Mouse (Mus musculus): ENCODE data around the gene Sertad4. TPM values are rescaled to one million over a fixed set of nuclear protein-coding genes. Genes with fewer than 3 reads are reported as not detected.

Sertad4 gene
- total RNA-seq, 2 experiments from 2014 or later, result 19.0 to 21.4 TPM

DNA sequence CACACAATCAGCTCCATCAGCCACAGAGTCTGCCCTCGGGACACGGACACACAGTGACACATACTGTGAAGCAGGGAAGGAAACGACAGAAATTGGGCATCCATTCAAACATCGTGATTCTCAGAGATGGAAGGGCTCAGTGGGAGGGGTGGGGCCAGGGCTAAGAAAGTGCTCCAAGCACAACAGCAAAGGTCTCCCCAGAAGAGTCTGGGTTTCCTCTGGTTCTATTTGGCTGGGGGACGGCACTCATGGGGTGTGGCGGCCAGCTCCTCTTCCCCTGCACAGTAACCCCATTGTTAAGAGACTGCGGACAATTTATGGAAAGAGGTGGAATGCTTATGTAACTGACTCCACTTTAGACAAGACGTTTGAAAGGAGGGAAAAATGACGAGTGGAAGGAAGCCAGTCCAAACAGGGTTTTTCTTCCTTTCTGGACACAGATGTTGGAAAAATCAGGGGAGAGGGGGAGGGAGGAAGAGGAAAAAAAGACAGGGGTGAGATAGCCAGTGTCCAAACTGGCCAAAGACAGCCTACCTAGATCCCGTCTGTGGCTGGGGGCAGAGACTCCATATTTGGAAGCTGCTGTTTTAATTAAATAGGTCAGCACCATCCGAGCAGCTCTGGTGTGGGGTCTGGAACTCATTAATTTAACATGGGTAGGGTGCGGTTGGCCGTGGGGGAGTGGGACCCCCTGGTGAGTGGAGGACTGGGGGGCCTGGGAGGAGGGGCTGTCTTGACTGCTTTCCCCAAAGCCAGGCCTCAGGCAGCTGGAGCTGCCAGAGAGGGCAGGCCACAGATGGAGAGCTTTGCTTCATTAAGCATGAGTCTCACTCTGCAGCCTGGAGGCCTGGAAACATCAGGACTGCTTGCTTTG, 32.7 kb downstream of the Sertad4 start:
- peak; percentile 25 to 37 for DNase-seq (ENCODE audit: low spot score in 2 of 2)
- intact Hi-C loops (cut with DNase I), result no loop called here

DNA sequence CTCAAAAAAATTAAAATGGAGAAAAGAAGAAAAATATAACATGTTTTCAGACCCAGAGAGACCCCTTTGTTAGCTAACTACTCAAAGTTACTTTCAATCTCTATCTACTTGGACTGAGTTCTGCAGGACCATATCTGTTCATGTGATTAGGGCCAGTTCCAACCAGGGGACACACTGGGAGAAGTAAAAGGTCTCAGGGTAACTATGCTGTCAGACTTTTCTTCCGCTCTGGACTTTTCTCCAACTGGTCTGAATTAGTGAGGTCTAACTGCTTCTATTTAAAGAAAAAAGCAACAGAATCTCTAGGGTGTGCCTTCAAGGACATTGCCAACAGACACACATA, 33.3 kb downstream of the Sertad4 start:
- DNase-seq (ENCODE audit: low spot score in 2 of 2), result no peak
- intact Hi-C loops (cut with DNase I), result no loop called here

DNA sequence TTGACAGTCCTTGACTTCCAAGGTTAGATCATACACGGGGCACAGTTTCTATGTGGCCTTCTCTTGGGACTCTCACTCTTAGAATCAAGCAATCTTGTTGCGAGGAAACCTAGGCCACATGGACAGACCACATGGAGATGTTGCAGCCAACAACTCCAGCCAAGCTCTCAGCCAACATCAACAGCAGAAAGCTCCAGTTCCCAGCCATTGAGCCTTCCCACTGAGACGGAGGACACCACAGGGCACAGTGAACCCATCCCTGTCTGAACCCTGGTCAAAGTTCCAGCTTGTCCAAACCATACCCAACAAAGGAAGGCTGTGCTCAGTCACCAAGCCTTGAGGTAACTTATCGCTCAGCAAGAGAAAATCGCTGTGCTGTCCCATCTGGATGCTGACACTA, 37.2 kb downstream of the Sertad4 start:
- DNase-seq (ENCODE audit: low spot score in 2 of 2), result no peak
- intact Hi-C loops (cut with DNase I), result no loop called here

DNA sequence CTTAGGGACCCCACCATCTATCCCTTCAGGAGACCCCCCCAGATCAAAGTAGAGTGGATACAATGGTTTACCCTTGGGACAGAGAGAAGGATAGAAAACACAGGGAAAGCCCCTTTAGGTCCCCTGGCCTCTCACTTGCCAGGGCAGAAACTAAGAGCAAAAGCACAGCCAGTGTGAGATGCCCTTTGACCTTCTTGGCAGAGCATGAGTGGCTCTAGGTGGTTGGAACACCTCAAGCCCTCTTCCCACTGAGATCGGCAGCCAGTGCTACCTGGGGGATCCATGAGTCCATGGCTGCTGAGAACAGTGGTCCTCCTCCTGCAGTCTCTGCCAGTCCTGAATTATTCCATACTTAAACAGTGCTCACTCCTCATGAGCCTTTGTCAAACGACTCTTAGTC, 39.8 kb downstream of the Sertad4 start:
- no peak for DNase-seq (ENCODE audit: low spot score in 2 of 2)
- intact Hi-C loops (cut with DNase I), result no loop called here

DNA sequence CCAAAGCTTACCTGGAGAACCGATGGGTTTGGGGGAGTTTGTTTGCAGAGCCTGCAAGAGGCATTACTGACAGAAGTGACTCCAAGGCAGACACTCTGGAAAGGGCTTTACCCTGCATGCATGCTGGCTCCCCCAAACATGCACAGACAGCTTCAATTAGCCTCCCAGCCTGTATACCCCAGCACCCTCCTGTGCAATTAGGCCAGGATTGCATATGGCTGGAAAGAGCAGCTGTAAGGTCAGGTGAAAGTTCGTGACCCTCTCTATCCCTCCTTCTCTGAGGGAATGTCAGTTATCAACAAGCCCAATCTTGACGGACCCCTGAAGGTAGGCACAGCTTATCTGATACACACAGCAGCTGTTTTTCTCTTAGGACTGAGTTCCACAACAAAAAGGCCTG, 40.9 kb downstream of the Sertad4 start:
- no peak for DNase-seq (ENCODE audit: low spot score in 2 of 2)
- intact Hi-C loops (cut with DNase I), result no loop called here

DNA sequence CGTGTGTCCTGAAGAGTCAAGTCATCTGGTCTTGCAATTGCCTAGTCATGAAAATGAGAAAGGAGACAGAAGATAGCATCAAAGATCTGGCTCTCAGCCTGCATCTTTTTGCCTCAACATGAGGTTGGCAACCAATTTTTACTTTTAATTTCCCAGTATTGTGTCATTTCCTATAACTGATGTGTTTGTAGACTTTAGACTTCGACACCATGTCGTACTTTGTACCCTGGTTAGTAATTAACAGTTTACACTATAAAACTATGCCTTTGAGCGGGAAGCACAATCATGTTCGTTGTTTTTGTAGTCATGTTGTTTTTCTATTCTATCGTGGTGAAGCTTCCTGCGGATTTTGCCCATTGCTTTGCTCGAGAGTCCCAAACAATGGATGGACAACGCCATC, 42.8 kb downstream of the Sertad4 start:
- DNase-seq (ENCODE audit: low spot score in 2 of 2), result no peak
- intact Hi-C loops (cut with DNase I), result no loop called here

DNA sequence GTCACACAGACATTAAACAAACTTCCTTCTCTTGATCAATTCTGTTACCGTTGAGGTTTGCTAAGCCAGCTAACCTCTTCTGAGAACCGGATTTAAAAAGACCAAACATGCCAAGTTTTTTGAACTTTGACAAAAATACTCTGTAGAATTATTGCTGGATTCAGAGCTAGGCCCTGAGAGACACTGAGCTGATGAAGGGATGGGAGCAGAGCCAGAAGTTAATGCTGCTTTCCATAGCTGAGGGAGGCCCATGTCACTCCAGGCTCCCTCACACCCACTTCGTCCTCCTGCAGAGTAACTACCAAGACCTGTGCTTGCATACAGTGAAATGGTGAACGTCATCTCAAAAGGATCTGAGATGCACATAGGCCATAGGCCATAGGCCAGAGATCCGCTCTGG, 43.3 kb downstream of the Sertad4 start:
- intact Hi-C loops (cut with DNase I), result no loop called here
- no peak for DNase-seq (ENCODE audit: low spot score in 2 of 2)

DNA sequence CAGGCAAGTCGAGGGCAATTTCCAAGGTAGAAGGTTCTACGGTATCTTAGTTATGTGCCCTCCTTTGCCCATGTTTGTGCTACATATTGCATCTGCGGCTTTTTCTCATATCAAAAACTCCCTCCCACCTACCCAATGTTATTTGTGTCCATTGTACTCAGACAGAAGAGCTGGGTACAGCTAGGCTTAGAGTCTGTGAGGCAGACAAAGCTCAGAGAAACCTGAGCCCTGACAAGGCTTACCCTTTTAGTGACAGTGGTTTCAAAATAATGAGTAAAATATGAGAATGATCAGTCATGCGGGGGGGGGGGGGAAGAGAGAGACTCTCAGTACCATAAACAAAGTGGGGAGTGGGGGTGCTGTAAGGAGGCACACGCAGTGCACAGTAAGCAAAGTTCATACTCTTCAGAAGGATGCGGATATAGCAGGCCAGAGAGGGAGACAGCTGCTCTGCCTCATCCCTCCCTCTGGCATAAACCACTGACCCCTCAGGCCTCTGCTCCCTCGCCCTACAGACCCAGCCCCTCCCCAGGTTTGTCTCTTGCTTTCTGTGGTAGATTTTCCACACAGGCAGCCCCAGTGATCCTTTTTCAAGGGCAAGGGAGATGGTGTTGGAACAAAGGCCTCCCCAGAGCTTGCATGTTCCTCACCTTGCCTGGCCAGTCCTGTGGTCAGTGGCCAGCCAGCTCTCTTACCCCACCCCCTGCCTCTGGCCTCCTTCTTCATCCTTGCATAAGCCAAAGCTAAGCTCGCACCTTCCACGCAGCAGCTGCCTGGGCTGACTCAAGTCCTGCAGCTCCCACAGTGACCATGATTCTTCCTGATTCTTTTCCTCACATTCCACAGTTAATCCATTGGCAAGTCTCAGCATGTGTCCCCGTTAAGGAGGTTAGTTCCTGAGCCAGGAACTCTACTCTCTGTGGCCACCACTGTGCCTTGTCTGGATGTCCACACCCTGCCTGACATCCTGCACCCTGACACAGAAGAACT, 49.1 kb downstream of the Sertad4 start:
- intact Hi-C loops (cut with DNase I), result no loop called here
- no peak for DNase-seq (ENCODE audit: low spot score in 2 of 2)

DNA sequence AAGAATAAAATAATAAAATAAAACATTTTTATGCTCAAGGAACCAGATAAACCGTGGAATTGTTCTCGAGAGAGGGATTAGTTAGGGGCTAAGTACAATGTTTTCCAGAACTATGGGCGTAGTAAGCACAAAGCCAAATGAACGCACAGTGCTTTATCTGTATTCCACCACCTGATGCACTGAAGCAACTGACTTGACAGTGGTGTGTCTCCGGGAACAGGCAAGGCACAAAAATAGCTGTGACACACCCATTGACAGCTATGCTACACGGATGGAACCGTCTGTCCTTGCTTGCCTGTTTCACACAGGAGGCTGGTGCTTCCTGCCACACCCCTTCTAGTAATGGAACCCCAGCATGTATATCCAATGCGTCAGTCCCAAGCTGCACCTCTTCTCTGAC, 55.2 kb downstream of the Sertad4 start:
- DNase-seq (ENCODE audit: low spot score in 2 of 2), result no peak
- intact Hi-C loops (cut with DNase I), result no loop called here

DNA sequence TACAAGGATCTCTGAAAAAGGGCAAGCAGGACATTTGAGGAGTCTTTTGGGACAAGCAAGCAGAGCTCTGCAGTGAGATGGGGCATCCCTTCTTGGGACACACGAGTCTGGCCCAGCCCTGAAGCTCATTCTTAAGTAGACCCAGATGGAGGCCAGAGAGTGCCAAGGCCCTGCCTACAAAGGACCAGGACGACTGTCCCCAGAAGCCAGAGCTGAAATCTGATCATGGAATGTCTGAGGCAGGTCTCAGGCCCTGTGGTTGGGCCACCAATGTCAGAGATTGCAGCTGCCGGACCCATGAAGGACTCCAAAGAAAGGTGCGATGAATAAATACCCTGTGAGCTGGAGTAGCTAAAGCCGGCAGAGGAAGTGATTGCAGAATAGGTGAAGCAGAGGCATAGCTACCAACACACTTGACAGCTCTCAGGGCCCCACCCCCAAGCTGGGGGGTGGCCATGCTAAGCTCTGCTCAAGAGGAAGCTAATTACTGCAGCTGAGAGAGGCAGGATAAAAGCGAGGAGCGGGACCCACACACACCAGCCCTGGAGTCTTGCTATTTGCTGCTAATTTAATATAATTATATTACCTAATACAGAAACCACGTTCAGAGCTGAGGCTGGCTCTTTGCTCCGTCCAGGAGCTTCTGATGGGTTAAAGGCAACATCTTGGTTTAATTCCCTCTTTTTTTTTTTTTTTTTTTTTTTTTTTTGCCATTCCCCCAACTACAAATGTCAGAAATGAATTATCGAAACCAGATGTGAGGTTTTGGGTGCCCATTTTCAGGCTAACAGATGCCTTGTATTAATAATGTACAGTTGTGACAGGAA, 56.2 kb downstream of the Sertad4 start:
- peak in 1 of 2 experiments; percentile 35 for DNase-seq (ENCODE audit: low spot score in 2 of 2)
- intact Hi-C loops (cut with DNase I), result no loop called here

DNA sequence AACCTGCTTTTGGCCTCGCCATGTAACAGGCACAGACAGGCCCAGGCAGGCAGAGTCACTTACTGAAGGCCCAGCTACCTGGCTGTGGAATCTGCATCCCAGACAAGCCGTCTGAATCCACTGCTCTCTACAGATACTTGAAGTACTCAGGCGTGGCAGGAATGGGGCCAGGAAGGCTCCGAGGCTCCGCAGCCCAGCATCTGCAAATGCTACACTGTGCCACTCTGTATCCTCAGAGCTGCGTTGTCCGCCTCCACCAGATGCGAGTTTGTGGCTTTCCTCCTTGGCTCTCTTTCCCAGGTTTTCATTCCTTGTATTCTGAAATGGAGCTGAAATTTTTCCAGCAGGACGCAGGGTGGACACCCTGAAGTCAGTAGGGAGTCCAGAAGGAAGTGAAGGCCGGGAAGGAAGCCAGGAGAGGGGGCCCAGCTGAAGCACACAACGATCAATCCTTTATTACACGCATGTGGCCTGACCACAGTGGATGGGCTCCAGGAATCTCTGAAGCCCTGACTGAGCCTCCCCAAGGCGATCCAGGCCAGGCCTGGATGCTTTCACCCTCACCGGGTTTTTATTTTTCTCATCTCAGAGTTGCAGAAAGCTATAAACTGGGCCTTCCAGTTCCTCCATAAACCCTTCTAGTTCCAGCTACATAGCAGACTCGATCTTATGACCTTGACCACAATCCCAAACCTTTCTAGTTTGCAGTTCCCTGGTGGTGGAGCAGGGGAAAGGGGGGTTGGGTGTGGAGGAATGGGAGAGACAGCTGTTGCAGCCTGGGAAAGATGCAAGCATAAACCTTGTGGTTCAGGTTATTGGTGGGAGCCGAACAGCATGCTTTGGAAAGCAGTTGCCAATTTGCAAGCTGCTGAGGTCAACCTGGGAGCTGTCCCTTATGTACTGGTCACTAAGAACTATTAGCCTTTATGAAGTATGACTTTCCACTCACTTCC, 57.1 kb downstream of the Sertad4 start:
- DNase-seq (ENCODE audit: low spot score in 2 of 2), result no peak
- intact Hi-C loops (cut with DNase I), result no loop called here

DNA sequence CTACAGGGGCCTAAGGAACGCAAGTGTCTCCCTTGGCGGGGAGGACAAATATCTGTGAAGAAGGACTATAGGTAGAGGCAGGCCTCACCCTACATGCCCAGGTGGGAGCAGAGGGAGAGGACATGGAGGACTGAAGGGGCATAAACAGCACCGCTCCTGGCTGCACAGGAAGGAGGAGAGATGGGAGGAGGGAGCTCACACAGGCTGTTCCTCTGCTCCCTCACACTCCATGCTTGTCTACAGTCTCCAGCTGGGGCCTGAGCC, 58.6 kb downstream of the Sertad4 start:
- intact Hi-C loops (cut with DNase I), result no loop called here
- DNase-seq (ENCODE audit: low spot score in 2 of 2), result no peak

DNA sequence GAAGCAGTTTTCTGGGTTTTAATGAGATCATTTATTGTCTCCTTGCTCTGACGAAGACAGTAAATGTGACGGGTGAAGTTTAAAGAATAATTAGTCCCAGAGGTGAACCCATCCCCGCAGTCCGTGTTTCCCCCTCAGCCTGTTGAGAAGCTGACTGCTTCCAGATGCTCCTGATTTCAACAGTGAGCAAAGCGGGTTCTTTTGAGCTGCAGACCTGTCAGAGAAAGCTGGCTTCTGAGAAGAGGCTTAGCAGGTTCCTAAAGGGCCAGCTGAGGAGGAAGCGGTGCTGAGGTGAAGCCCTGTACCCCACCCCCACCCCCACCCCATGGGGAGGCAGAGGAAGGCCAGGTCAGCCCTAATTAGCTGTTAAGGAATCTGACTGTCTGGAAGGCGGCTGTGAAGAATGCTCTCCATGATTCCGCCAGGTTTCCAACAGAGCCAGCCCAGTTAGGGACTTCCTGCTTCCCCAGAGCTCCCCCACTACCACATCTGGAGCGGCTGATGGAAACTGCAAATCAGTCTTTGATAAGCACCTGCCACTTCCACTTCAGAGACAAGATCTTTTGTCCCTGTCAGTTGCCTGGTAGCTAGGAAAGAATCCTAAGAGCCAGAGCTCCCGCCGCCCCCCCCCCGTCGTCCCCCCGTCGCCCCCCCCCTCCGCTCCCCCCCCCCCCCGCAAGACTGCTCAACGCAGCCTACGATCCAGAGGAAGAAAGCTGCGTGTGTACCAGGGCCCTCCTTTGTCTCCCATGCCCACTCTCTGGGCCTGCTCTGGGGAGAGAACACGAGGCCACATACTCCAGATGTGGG, 59.1 kb downstream of the Sertad4 start:
- intact Hi-C loops (cut with DNase I), result no loop called here
- DNase-seq (ENCODE audit: low spot score in 2 of 2), result no peak

DNA sequence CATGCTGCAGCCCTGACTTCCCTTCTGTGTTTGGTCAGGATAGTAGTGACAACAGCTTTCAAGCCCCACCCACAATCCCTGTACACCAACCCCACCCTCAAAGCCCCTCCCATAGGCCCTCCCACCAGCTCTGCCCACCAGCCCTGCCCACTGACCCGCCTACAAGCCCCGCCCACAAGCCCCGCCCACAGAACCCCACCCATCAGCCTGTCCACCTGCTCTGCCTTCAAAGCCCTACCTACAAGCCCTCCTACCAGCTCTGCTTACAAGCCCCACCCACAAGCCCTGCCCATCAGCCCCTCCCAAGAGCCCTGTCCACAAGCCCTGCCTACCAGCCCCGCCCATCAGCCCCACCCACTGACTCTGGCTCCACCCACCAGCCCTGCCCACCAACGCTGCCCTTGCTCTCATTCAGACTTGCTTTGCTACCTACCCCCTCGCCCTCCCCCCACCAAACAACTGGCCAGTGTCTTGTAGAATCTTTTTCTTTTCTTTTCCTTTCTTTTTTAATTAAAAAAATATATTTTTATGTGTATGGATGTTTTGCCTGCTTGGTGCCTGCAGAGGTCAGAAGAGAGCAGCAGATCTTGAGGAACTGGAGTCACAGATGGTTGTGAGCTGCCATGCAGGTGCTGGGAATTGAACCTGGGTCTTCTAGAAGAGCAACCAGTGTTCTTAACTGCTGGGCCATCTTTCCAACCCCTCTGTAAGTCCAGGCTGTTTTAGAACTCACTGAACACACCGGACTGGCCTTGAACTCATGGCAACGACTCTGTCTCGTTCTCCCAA, 60.4 kb downstream of the Sertad4 start:
- DNase-seq (ENCODE audit: low spot score in 2 of 2), result no peak
- intact Hi-C loops (cut with DNase I), result loop anchor here (5.0 kb wide), 1 partner anchor 57 kb away; no protein-coding TSS in a partner anchor
